Mouse (Mus musculus) gastrocnemius, adult 8-10 months (tissue): Measurements from ENCODE around the gene Nudt10. TPM values are rescaled to one million over a fixed set of nuclear protein-coding genes. Genes with fewer than 3 reads are reported as not detected.
"Not testable (repeated sequence)": the region's sequence is repeated elsewhere in the genome, so short reads cannot be mapped to it uniquely, and the experiment has no call there.

ENCODE experiments used
- DNase-seq, 2 experiments: peaks; one replicate each; pipeline ENCODE4 v3.0.0; 2022; ENCODE audit warnings: low spot score in 2 of 2
- total RNA-seq, 4 experiments: library from RNA; stranded (reverse); gene quantifications; 2 replicates each; pipeline ENCODE4 v1.2.4; 2022

The Nudt10 gene
- 1 to 10 TPM in 2 of 4 experiments, under 1 TPM in 2; 0.51 to 1.3 (median 0.85) TPM for total RNA-seq

DNA sequence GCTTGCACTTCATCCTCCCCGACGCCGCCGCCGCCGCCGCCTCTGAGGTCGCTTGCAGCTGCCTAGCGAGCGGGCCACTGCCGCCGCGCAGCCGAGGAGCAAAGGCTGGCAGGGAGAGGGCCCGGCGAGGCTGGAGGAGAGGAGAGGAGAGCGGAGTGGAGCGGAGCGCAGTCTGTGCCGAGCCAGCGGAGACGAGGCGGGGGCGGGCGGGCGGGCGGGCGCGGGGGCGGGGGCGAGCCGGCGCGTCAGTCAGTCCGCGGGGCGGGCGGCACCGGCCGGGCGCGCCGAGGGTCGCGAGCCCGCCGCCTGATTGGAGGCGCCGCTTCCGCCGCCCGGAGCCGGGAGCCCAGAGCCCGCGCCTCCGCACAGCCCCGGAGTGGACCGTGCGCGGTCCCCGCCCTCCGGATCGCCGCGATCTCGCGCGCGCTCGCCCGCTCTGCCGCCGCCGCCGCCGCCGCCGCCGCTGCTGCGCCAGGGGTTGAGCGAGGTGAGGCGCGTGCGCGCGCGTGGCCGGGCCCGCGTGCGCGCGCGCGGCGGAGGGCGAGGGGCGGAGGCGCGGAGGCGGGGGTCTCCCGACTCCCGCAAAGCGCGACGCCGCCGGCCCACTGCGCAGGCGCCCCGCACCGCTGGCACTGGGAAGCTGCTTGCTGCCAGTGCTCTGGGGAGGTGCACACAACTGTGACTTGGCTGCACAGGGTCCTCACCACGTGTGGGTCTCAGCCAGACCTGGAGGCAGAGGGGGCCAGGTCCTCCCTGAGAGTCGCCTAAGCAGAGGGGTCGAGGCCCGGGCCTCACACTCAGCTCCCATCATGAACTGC, at the start of gene Nudt10:
Gene Nudt10, minus strand, starts transcription at position 193 of the 818 bp plus-strand sequence.
- not testable (repeated sequence) for DNase-seq

DNA sequence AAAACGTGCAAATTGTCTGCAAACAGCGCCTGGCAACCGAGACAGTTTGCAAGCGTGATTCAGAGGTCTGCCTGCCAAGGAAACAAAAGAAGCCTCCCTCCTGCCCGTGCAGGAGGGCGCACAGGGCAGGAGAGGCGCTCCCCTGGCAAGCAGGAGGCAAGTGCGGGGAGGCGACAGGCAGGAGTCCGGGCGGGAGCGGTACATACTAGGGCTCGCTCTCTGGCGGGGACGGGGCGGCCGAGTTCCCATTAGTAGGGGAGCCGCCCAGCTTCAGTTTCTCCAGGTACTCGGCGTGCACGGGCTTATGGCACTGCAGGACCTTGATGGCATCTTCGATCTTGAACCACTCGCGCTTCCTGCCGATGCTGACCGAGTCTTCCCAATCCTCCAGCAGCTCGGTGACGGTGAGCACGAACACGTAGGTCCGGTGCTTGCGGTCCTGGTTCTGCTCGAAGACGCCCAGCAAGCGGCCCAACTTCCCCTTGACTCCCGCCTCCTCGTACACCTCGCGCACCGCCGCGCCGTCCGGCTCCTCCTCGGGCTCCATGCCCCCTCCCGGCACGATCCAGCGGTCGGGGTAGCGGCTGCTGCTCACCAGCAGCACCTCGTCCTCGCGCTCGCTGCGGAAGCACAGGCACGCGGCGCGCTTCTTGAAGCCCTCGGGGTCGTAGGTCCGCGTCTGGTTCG, 536 bp downstream of the Nudt10 start:
- not testable (repeated sequence) for DNase-seq

DNA sequence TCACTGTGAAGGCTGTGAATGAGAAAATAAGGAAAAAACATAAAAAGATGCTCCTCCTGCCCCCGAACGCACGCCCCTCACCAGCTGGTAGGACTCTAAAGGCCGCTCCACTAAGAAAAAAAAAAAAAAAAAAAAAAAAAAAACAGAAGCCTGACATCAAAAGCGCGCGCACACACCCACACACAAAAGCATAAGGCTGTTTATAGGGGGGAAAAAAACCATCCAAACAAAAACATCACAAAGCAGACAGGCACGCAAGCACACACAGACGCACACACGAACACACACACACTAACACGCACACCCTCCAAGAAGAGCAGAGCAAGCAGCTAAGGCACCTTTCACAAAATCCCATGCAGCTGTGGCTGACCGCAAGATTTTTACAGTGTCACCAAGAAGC, 1.1 kb downstream of the Nudt10 start:
- no peak for DNase-seq

Other genes starting within 250 kb of the Nudt10 start
- gene Nudt11, start 125.6 kb downstream of the Nudt10 start, total RNA-seq: 1 to 10 TPM in 2 of 4 experiments, under 1 TPM in 2; 0.48 to 1.2 (median 0.95) TPM
- gene AU022751, start 89.6 kb downstream of the Nudt10 start, total RNA-seq: not detected
- not detected for gene Bmp15, start 147.7 kb upstream of the Nudt10 start, total RNA-seq
- gene Shroom4, start 226.8 kb upstream of the Nudt10 start, total RNA-seq: 1 to 10 TPM; 2.7 to 5.4 (median 4.5) TPM